Mouse (Mus musculus) cerebellum, adult 9-10 months (tissue): Measurements from ENCODE around the gene Olfr1499.
"Not testable (repeated sequence)": the region's sequence is repeated elsewhere in the genome, so short reads cannot be mapped to it uniquely, and the experiment has no call there.

Source experiments
- DNase-seq: peaks from one replicate; pipeline ENCODE4 v3.0.0; 2022

The Olfr1499 gene

GRCm38 (mm10) chr19:13819347-13819746, at the start of gene Olfr1499:
Gene Olfr1499, minus strand, starts transcription at chr19:13819447.
- DNase-seq = no peak

- no peak for DNase-seq
Measured at GRCm38 (mm10) chr19:13861495-13861894, 42.2 kb upstream of the Olfr1499 start, which contains the start of gene Olfr1502. Gene Olfr1502, plus strand, starts transcription at chr19:13861795.

- not testable (repeated sequence) for DNase-seq
Measured at GRCm38 (mm10) chr19:13850592-13850991, 31.3 kb upstream of the Olfr1499 start, which contains the start of gene Olfr1501. Gene Olfr1501, minus strand, starts transcription at chr19:13850692.

- no peak for DNase-seq
Measured at GRCm38 (mm10) chr19:13830388-13830787, 11.1 kb upstream of the Olfr1499 start, which contains the start of gene Olfr1500. Gene Olfr1500, minus strand, starts transcription at chr19:13830488.

- DNase-seq = no peak
Measured at GRCm38 (mm10) chr19:13828447-13828846, 9.2 kb upstream of the Olfr1499 start.

- DNase-seq = no peak
Measured at GRCm38 (mm10) chr19:13820847-13821246, 1.6 kb upstream of the Olfr1499 start.

GRCm38 (mm10) chr19:13818827-13819226, 420 bp downstream of the Olfr1499 start:
- peak; percentile 6 for DNase-seq

GRCm38 (mm10) chr19:13812823-13813222, 6.4 kb downstream of the Olfr1499 start:
- DNase-seq = no peak

- not testable (repeated sequence) for DNase-seq
Measured at GRCm38 (mm10) chr19:13805486-13805885, 13.8 kb downstream of the Olfr1499 start.

- DNase-seq = no peak
Measured at GRCm38 (mm10) chr19:13798102-13798501, 21.1 kb downstream of the Olfr1499 start, which contains the start of gene Olfr1497. Gene Olfr1497, minus strand, starts transcription at chr19:13798202.

- DNase-seq = no peak
Measured at GRCm38 (mm10) chr19:13777578-13777977, 41.7 kb downstream of the Olfr1499 start, which contains the start of gene Olfr1496. Gene Olfr1496, plus strand, starts transcription at chr19:13777878.

GRCm38 (mm10) chr19:13768565-13769276, 50.5 kb downstream of the Olfr1499 start:
- peak; percentile 58 for DNase-seq

- DNase-seq = no peak
Measured at GRCm38 (mm10) chr19:13764306-13764705, 54.9 kb downstream of the Olfr1499 start, which contains the start of gene Olfr1495. Gene Olfr1495, plus strand, starts transcription at chr19:13764606.
